Mouse (Mus musculus): ENCODE data around the gene Fam222b. TPM values are rescaled to one million over a fixed set of nuclear protein-coding genes. Genes with fewer than 3 reads are reported as not detected.

Fam222b gene
- polyA plus RNA-seq, 1 experiment = 12.3 TPM

- peaks cover 2% of the 10 kb centered on the region; the same call in 1 of the 2 replicates for H3K4me1 ChIP-seq (ENCODE audit: control insufficient read depth, insufficient read depth, low read length)
- TF ChIP-seq POLR2A (IDR thresholded peaks at IDR 0.05; ENCODE audit: borderline replicate concordance, control insufficient read depth, low read depth, low read length) (no peak), CTCF (IDR thresholded peaks at IDR 0.05; ENCODE audit: control insufficient read depth, insufficient read depth, low read length) (no peak)
- H3K4me3 ChIP-seq (replicated peaks; ENCODE audit: control insufficient read depth, low read depth, low read length) = peak overlapping the region; percentile 80
- 47% methylated on average over 11 of the region's 11 CpGs for WGBS
- peak overlapping the region; percentile 77 for H3K27ac ChIP-seq (ENCODE audit: control insufficient read depth, insufficient read depth, low read depth, low read length, poor library complexity)
Measured at GRCm38 (mm10) chr11:78100746-78101145, 6.3 kb downstream of the Fam222b start.

- Histone ChIP-seq H3K4me1 (ENCODE audit: control insufficient read depth, insufficient read depth, low read length) (peaks cover 2% of the 10 kb centered on the region; the same call in 1 of the 2 replicates), H3K4me3 (replicated peaks; ENCODE audit: control insufficient read depth, low read depth, low read length) (no peak overlapping the region), H3K27ac (ENCODE audit: control insufficient read depth, insufficient read depth, low read depth, low read length, poor library complexity) (no peak overlapping the region)
- WGBS = 83% methylated on average over 5 of the region's 5 CpGs
- TF ChIP-seq POLR2A (IDR thresholded peaks at IDR 0.05; ENCODE audit: borderline replicate concordance, control insufficient read depth, low read depth, low read length) (no peak), CTCF (IDR thresholded peaks at IDR 0.05; ENCODE audit: control insufficient read depth, insufficient read depth, low read length) (no peak)
Measured at GRCm38 (mm10) chr11:78102142-78102541, 7.7 kb downstream of the Fam222b start.

- Histone ChIP-seq H3K4me1 (ENCODE audit: control insufficient read depth, insufficient read depth, low read length) (peaks cover 2% of the 10 kb centered on the region; the same call in 1 of the 2 replicates), H3K27ac (ENCODE audit: control insufficient read depth, insufficient read depth, low read depth, low read length, poor library complexity) (no peak overlapping the region), H3K4me3 (replicated peaks; ENCODE audit: control insufficient read depth, low read depth, low read length) (no peak overlapping the region)
- TF ChIP-seq POLR2A (IDR thresholded peaks at IDR 0.05; ENCODE audit: borderline replicate concordance, control insufficient read depth, low read depth, low read length) (no peak), CTCF (IDR thresholded peaks at IDR 0.05; ENCODE audit: control insufficient read depth, insufficient read depth, low read length) (no peak)
- 46% methylated on average over 5 of the region's 5 CpGs for WGBS
Measured at GRCm38 (mm10) chr11:78102958-78103747, 8.7 kb downstream of the Fam222b start.

- TF ChIP-seq CTCF (IDR thresholded peaks at IDR 0.05; ENCODE audit: control insufficient read depth, insufficient read depth, low read length) (no peak), POLR2A (IDR thresholded peaks at IDR 0.05; ENCODE audit: borderline replicate concordance, control insufficient read depth, low read depth, low read length) (no peak)
- no peak overlapping the region for H3K27ac ChIP-seq (ENCODE audit: control insufficient read depth, insufficient read depth, low read depth, low read length, poor library complexity)
- H3K4me1 ChIP-seq (ENCODE audit: control insufficient read depth, insufficient read depth, low read length) = peaks cover 2% of the 10 kb centered on the region; the same call in 1 of the 2 replicates
- H3K4me3 ChIP-seq (replicated peaks; ENCODE audit: control insufficient read depth, low read depth, low read length) = no peak overlapping the region
- WGBS = 83% methylated on average over 5 of the region's 5 CpGs
Measured at GRCm38 (mm10) chr11:78104501-78104900, 10.0 kb downstream of the Fam222b start.

- H3K4me1 ChIP-seq (ENCODE audit: control insufficient read depth, insufficient read depth, low read length) = peaks cover 3% of the 10 kb centered on the region; the same call in 1 of the 2 replicates
- WGBS = 76% methylated on average over 2 of the region's 2 CpGs
- TF ChIP-seq CTCF (IDR thresholded peaks at IDR 0.05; ENCODE audit: control insufficient read depth, insufficient read depth, low read length) (no peak), POLR2A (IDR thresholded peaks at IDR 0.05; ENCODE audit: borderline replicate concordance, control insufficient read depth, low read depth, low read length) (no peak)
- no peak overlapping the region for H3K4me3 ChIP-seq (replicated peaks; ENCODE audit: control insufficient read depth, low read depth, low read length)
- H3K27ac ChIP-seq (ENCODE audit: control insufficient read depth, insufficient read depth, low read depth, low read length, poor library complexity) = no peak overlapping the region
Measured at GRCm38 (mm10) chr11:78113616-78114015, 19.2 kb downstream of the Fam222b start.

GRCm38 (mm10) chr11:78114676-78115366, 20.4 kb downstream of the Fam222b start:
- Histone ChIP-seq H3K4me1 (ENCODE audit: control insufficient read depth, insufficient read depth, low read length) (peaks cover 3% of the 10 kb centered on the region; the same call in 1 of the 2 replicates), H3K27ac (ENCODE audit: control insufficient read depth, insufficient read depth, low read depth, low read length, poor library complexity) (peak overlapping the region; percentile 79), H3K4me3 (replicated peaks; ENCODE audit: control insufficient read depth, low read depth, low read length) (peak overlapping the region; percentile 74)
- TF ChIP-seq CTCF (IDR thresholded peaks at IDR 0.05; ENCODE audit: control insufficient read depth, insufficient read depth, low read length) (no peak), POLR2A (IDR thresholded peaks at IDR 0.05; ENCODE audit: borderline replicate concordance, control insufficient read depth, low read depth, low read length) (no peak)
- 12% methylated on average over 19 of the region's 19 CpGs for WGBS

- TF ChIP-seq CTCF (IDR thresholded peaks at IDR 0.05; ENCODE audit: control insufficient read depth, insufficient read depth, low read length) = no peak
- TF ChIP-seq POLR2A (IDR thresholded peaks at IDR 0.05; ENCODE audit: borderline replicate concordance, control insufficient read depth, low read depth, low read length) = 0 out of 2 replicates have a peak, but pooled peaks have one; percentile 16
- H3K27ac ChIP-seq (ENCODE audit: control insufficient read depth, insufficient read depth, low read depth, low read length, poor library complexity) = peak overlapping the region; percentile 79
- H3K4me3 ChIP-seq (replicated peaks; ENCODE audit: control insufficient read depth, low read depth, low read length) = peak overlapping the region; percentile 74
- H3K4me1 ChIP-seq (ENCODE audit: control insufficient read depth, insufficient read depth, low read length) = peaks cover 3% of the 10 kb centered on the region; the same call in 1 of the 2 replicates
- 1% methylated on average over 36 of the region's 37 CpGs for WGBS
Measured at GRCm38 (mm10) chr11:78115367-78116145, 21.1 kb downstream of the Fam222b start.
